Mouse (Mus musculus): ENCODE data around the gene Nfkbie. TPM values are rescaled to one million over a fixed set of nuclear protein-coding genes. Genes with fewer than 3 reads are reported as not detected.

The Nfkbie gene
- polyA plus RNA-seq, 1 experiment from 2014 or later: 4.0 TPM

DNA sequence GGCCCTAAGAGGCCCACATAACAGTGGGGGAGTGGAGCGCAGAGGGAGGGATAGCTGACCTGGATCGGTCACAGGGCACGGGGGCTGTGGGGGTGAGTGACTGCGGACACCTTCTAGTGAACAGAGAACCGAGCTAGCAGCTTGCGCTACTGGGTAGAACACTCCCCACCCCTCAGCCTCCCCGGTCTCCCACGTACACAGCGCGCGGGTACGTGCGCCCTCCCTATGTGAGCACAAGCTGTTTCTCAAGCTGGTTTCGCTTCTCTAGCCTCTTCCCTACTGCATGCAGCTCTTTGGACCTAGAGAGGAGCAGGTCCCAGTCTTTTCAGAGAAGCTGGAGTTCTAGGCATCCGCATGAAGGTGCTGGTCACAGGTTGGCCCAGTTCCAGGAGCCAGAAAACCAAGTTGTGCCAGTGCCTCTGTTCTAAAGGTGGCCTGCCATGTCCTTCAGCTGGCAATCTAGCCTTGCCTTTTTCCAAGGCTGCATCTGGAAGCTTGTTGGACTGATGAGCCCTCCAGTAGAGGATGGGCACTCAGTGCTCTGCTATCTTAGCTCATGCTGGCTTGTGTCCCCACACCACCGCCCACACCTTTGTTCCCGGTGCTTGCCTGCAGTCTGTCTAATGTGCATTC lies 18.7 kb downstream of the Nfkbie start:
- ATAC-seq (replicated peaks; ENCODE audit: low FRiP score, low TSS enrichment, low read depth) (peak; percentile 29), DNase-seq (ENCODE audit: low spot score) (no peak)
- H3K27me3 ChIP-seq (replicated peaks; ENCODE audit: control insufficient read depth, insufficient read depth, low read length): no peaks in the 10 kb centered on the region
- H3K4me1 ChIP-seq (replicated peaks; ENCODE audit: control insufficient read depth, insufficient read depth, low read length): peaks cover 20% of the 10 kb centered on the region
- peak overlapping the region; percentile 98 for H3K4me3 ChIP-seq (ENCODE audit: low read depth, low read length)
- H3K36me3 ChIP-seq (ENCODE audit: control insufficient read depth, insufficient read depth, low read length): peaks cover 29% of the 10 kb centered on the region
- peak overlapping the region; percentile 90 for H3K4me2 ChIP-seq (ENCODE audit: low read length)
- peak overlapping the region; percentile 100 for H3K9ac ChIP-seq (ENCODE audit: low read length)
- H3K9me3 ChIP-seq (ENCODE audit: control insufficient read depth, low read length): no peaks in the 10 kb centered on the region
- WGBS: 5% methylated on average over 17 of the region's 17 CpGs
- peak overlapping the region; percentile 98 for H3K27ac ChIP-seq (ENCODE audit: low read depth)

DNA sequence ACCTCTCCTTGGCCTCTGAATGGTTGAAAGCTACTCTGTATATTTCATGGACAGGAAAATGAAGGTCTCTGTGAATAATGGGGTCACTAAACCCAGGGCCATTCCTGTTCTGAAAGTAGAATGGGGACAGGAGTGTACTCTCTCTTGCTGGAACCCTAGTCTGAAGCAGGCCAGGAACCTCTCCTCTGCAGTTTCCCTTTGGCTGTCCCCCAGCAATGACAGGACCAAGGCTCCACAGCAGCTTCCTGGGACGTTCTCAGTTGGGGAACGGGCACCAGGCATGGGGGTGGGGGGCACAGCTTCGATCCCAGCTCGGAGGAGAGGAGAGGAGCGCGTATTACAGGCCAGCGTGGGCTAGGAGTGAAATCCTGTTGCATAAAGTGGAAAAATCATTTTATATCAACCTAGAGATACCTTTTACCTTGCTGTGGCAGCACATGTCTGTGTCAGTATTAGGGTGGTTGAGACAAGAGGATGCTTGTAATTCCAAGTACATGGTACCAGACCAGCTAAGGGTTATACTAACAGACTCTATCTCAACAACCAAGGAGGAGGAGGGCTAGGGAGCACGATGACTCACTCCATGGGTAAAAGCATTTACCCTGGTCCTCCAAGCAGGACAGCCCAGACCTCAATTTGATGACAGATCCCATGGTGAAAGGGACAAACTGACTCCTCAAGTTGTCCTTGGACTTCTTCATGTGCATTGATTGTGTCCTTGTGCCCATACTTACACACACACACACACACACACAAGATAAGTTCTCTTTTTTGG lies 19.8 kb downstream of the Nfkbie start:
- no peaks in the 10 kb centered on the region for H3K9me3 ChIP-seq (ENCODE audit: control insufficient read depth, low read length)
- no peaks in the 10 kb centered on the region for H3K27me3 ChIP-seq (replicated peaks; ENCODE audit: control insufficient read depth, insufficient read depth, low read length)
- peak overlapping the region; percentile 90; the same call in 1 of the 2 replicates for H3K4me2 ChIP-seq (ENCODE audit: low read length)
- DNase-seq (ENCODE audit: low spot score) (no peak), ATAC-seq (replicated peaks; ENCODE audit: low FRiP score, low TSS enrichment, low read depth) (no peak)
- peaks cover 20% of the 10 kb centered on the region for H3K4me1 ChIP-seq (replicated peaks; ENCODE audit: control insufficient read depth, insufficient read depth, low read length)
- no peak overlapping the region for H3K4me3 ChIP-seq (ENCODE audit: low read depth, low read length)
- H3K36me3 ChIP-seq (ENCODE audit: control insufficient read depth, insufficient read depth, low read length): peaks cover 18% of the 10 kb centered on the region
- no peak overlapping the region; the same call in 1 of the 2 replicates for H3K9ac ChIP-seq (ENCODE audit: low read length)
- peak overlapping the region; percentile 98 for H3K27ac ChIP-seq (ENCODE audit: low read depth)
- 88% methylated on average over 8 of the region's 8 CpGs for WGBS

- ATAC-seq (replicated peaks; ENCODE audit: low FRiP score, low TSS enrichment, low read depth) (no peak), DNase-seq (ENCODE audit: low spot score) (no peak)
- H3K27ac ChIP-seq (ENCODE audit: low read depth): peak overlapping the region; percentile 11; the same call in 1 of the 2 replicates
- H3K27me3 ChIP-seq (replicated peaks; ENCODE audit: control insufficient read depth, insufficient read depth, low read length): no peaks in the 10 kb centered on the region
- no peaks in the 10 kb centered on the region for H3K9me3 ChIP-seq (ENCODE audit: control insufficient read depth, low read length)
- no peak overlapping the region for H3K9ac ChIP-seq (ENCODE audit: low read length)
- 70% methylated on average over 5 of the region's 5 CpGs for WGBS
- H3K4me2 ChIP-seq (ENCODE audit: low read length): no peak overlapping the region
- no peak overlapping the region for H3K4me3 ChIP-seq (ENCODE audit: low read depth, low read length)
- H3K4me1 ChIP-seq (replicated peaks; ENCODE audit: control insufficient read depth, insufficient read depth, low read length): peaks cover 23% of the 10 kb centered on the region
- no peaks in the 10 kb centered on the region for H3K36me3 ChIP-seq (ENCODE audit: control insufficient read depth, insufficient read depth, low read length)
These were observed 22.7 kb downstream of the Nfkbie start for GRCm38 (mm10) chr17:45578242-45578641.

- no peak for ATAC-seq (replicated peaks; ENCODE audit: low FRiP score, low TSS enrichment, low read depth)
- DNase-seq (ENCODE audit: low spot score): no peak
These were observed 23.3 kb downstream of the Nfkbie start for GRCm38 (mm10) chr17:45578843-45579242.

GRCm38 (mm10) chr17:45579554-45579953 lies 24.1 kb downstream of the Nfkbie start:
- no peak overlapping the region for H3K27ac ChIP-seq (ENCODE audit: low read depth)
- peaks cover 32% of the 10 kb centered on the region for H3K4me1 ChIP-seq (replicated peaks; ENCODE audit: control insufficient read depth, insufficient read depth, low read length)
- WGBS: 82% methylated on average over 4 of the region's 4 CpGs
- no peak overlapping the region for H3K9ac ChIP-seq (ENCODE audit: low read length)
- no peak overlapping the region for H3K4me2 ChIP-seq (ENCODE audit: low read length)
- DNase-seq (ENCODE audit: low spot score) (no peak), ATAC-seq (replicated peaks; ENCODE audit: low FRiP score, low TSS enrichment, low read depth) (no peak)
- H3K27me3 ChIP-seq (replicated peaks; ENCODE audit: control insufficient read depth, insufficient read depth, low read length): no peaks in the 10 kb centered on the region
- no peaks in the 10 kb centered on the region for H3K9me3 ChIP-seq (ENCODE audit: control insufficient read depth, low read length)
- no peaks in the 10 kb centered on the region for H3K36me3 ChIP-seq (ENCODE audit: control insufficient read depth, insufficient read depth, low read length)
- no peak overlapping the region for H3K4me3 ChIP-seq (ENCODE audit: low read depth, low read length)

More at GRCm38 (mm10) chr17:45578843-45579242, 23.3 kb downstream of the Nfkbie start:
- Histone ChIP-seq H3K4me3 (ENCODE audit: low read depth, low read length) (no peak overlapping the region), H3K27ac (ENCODE audit: low read depth) (no peak overlapping the region), H3K9ac (ENCODE audit: low read length) (no peak overlapping the region), H3K36me3 (ENCODE audit: control insufficient read depth, insufficient read depth, low read length) (no peaks in the 10 kb centered on the region), H3K9me3 (ENCODE audit: control insufficient read depth, low read length) (no peaks in the 10 kb centered on the region), H3K27me3 (replicated peaks; ENCODE audit: control insufficient read depth, insufficient read depth, low read length) (no peaks in the 10 kb centered on the region), H3K4me2 (ENCODE audit: low read length) (no peak overlapping the region), H3K4me1 (replicated peaks; ENCODE audit: control insufficient read depth, insufficient read depth, low read length) (peaks cover 28% of the 10 kb centered on the region)
- 81% methylated on average over 7 of the region's 7 CpGs for WGBS

GRCm38 (mm10) chr17:45580958-45581477 lies 25.5 kb downstream of the Nfkbie start:
- Histone ChIP-seq H3K4me1 (replicated peaks; ENCODE audit: control insufficient read depth, insufficient read depth, low read length) (peaks cover 41% of the 10 kb centered on the region), H3K27ac (ENCODE audit: low read depth) (0 out of 2 replicates have a peak overlapping the region, but pooled peaks have one; percentile 43), H3K4me3 (ENCODE audit: low read depth, low read length) (no peak overlapping the region), H3K9ac (ENCODE audit: low read length) (no peak overlapping the region), H3K27me3 (replicated peaks; ENCODE audit: control insufficient read depth, insufficient read depth, low read length) (no peaks in the 10 kb centered on the region), H3K4me2 (ENCODE audit: low read length) (peak overlapping the region; percentile 3; the same call in 1 of the 2 replicates), H3K36me3 (ENCODE audit: control insufficient read depth, insufficient read depth, low read length) (peaks cover under 1% of the 10 kb centered on the region; the same call in 1 of the 2 replicates), H3K9me3 (ENCODE audit: control insufficient read depth, low read length) (no peaks in the 10 kb centered on the region)
- DNase-seq (ENCODE audit: low spot score) (no peak), ATAC-seq (replicated peaks; ENCODE audit: low FRiP score, low TSS enrichment, low read depth) (no peak)
- WGBS: 30% methylated on average over 12 of the region's 12 CpGs

GRCm38 (mm10) chr17:45581567-45581983 lies 26.1 kb downstream of the Nfkbie start:
- Histone ChIP-seq H3K4me3 (ENCODE audit: low read depth, low read length) (no peak overlapping the region), H3K36me3 (ENCODE audit: control insufficient read depth, insufficient read depth, low read length) (peaks cover 6% of the 10 kb centered on the region; the same call in 1 of the 2 replicates), H3K27ac (ENCODE audit: low read depth) (no peak overlapping the region), H3K9ac (ENCODE audit: low read length) (no peak overlapping the region), H3K9me3 (ENCODE audit: control insufficient read depth, low read length) (peaks cover 4% of the 10 kb centered on the region; the same call in 1 of the 2 replicates), H3K4me2 (ENCODE audit: low read length) (no peak overlapping the region), H3K27me3 (replicated peaks; ENCODE audit: control insufficient read depth, insufficient read depth, low read length) (no peaks in the 10 kb centered on the region), H3K4me1 (replicated peaks; ENCODE audit: control insufficient read depth, insufficient read depth, low read length) (peaks cover 42% of the 10 kb centered on the region)
- WGBS: 8% methylated on average over 2 of the region's 2 CpGs
- ATAC-seq (replicated peaks; ENCODE audit: low FRiP score, low TSS enrichment, low read depth) (no peak; the same call in 1 of the 2 replicates), DNase-seq (ENCODE audit: low spot score) (peak; percentile 88)

- no peaks in the 10 kb centered on the region for H3K27me3 ChIP-seq (replicated peaks; ENCODE audit: control insufficient read depth, insufficient read depth, low read length)
- 90% methylated on average over 6 of the region's 6 CpGs for WGBS
- no peak overlapping the region for H3K4me2 ChIP-seq (ENCODE audit: low read length)
- peaks cover 4% of the 10 kb centered on the region; the same call in 1 of the 2 replicates for H3K9me3 ChIP-seq (ENCODE audit: control insufficient read depth, low read length)
- H3K4me1 ChIP-seq (replicated peaks; ENCODE audit: control insufficient read depth, insufficient read depth, low read length): peaks cover 42% of the 10 kb centered on the region
- H3K27ac ChIP-seq (ENCODE audit: low read depth): no peak overlapping the region
- ATAC-seq (replicated peaks; ENCODE audit: low FRiP score, low TSS enrichment, low read depth): no peak
- H3K9ac ChIP-seq (ENCODE audit: low read length): no peak overlapping the region
- DNase-seq (ENCODE audit: low spot score): no peak
- H3K4me3 ChIP-seq (ENCODE audit: low read depth, low read length): no peak overlapping the region
- peaks cover 6% of the 10 kb centered on the region; the same call in 1 of the 2 replicates for H3K36me3 ChIP-seq (ENCODE audit: control insufficient read depth, insufficient read depth, low read length)
These were observed 26.7 kb downstream of the Nfkbie start for GRCm38 (mm10) chr17:45582188-45582587.

All from intestine, embryonic 14.5 days (tissue).